Mouse (Mus musculus): ENCODE data around the gene Grcc10.

- no peak for TF ChIP-seq CTCF (IDR thresholded peaks at IDR 0.05; ENCODE audit: borderline replicate concordance, insufficient read depth, low read depth, low read length)
- TF ChIP-seq POLR2A (IDR thresholded peaks at IDR 0.05; ENCODE audit: borderline replicate concordance, insufficient read depth, low read length) = no peak
These were observed 17.7 kb upstream of the Grcc10 start for GRCm38 (mm10) chr6:124758849-124759232.

Measured in cerebellum, adult 2 months (tissue).